Mouse (Mus musculus) heart, postnatal 0 days (tissue): ENCODE data around the gene Sh3d19. TPM values are rescaled to one million over a fixed set of nuclear protein-coding genes. Genes with fewer than 3 reads are reported as not detected.
"Not testable (repeated sequence)": the region's sequence is repeated elsewhere in the genome, so short reads cannot be mapped to it uniquely, and the experiment has no call there.

ENCODE experiments used
- ATAC-seq: fragments of 200-750 bp; cut with Nextera tagmentation; 2 replicates; pipeline ENCODE4 v1.8.0; 2017; ENCODE audit warnings: low read depth, moderate number of reproducible peaks, moderate library complexity; ENCODE audit not compliant: insufficient read depth
- DNase-seq: peaks from one replicate; pipeline ENCODE4 v3.0.0-alpha.2; 2016; ENCODE audit warnings: low spot score
- H3K27ac ChIP-seq: fragments of 300-500 bp; sonication (generic); 2 replicates; pipeline ENCODE4 v1.5.1; 2014; ENCODE audit warnings: low read depth, mild to moderate bottlenecking
- H3K27me3 ChIP-seq: fragments of 300-500 bp; sonication (generic); 2 replicates; pipeline ENCODE4 v1.6.1; 2014; ENCODE audit warnings: low read length, mixed read lengths; ENCODE audit not compliant: control insufficient read depth, insufficient read depth
- H3K36me3 ChIP-seq: fragments of 300-500 bp; sonication (generic); replicated peaks from 2 replicates; pipeline ENCODE4 v1.6.1; 2014; ENCODE audit warnings: low read length, mixed read lengths; ENCODE audit not compliant: control insufficient read depth, insufficient read depth
- H3K4me1 ChIP-seq: fragments of 300-500 bp; sonication (generic); 2 replicates; pipeline ENCODE4 v1.6.1; 2014; ENCODE audit warnings: antibody characterized with exemption; ENCODE audit not compliant: control insufficient read depth, insufficient read depth
- H3K4me2 ChIP-seq: fragments of 300-500 bp; sonication (generic); 2 replicates; pipeline ENCODE4 v1.6.1; 2014; ENCODE audit warnings: low read depth, mild to moderate bottlenecking, low read length, moderate library complexity
- H3K4me3 ChIP-seq: fragments of 300-500 bp; sonication (generic); 2 replicates; pipeline ENCODE4 v1.5.1; 2014; ENCODE audit warnings: low read depth, low read length
- H3K9ac ChIP-seq: fragments of 300-500 bp; sonication (generic); replicated peaks from 2 replicates; pipeline ENCODE4 v1.6.1; 2014; ENCODE audit warnings: low read depth, low read length, mixed read lengths
- H3K9me3 ChIP-seq: fragments of 300-500 bp; sonication (generic); replicated peaks from 2 replicates; pipeline ENCODE4 v1.6.1; 2016; ENCODE audit warnings: low read length; ENCODE audit not compliant: control insufficient read depth
- CTCF ChIP-seq: IDR thresholded peaks from 2 replicates; pipeline ENCODE4 v1.5.1; 2016; ENCODE audit warnings: antibody characterized with exemption, control low read depth, low read depth
- EP300 ChIP-seq: IDR thresholded peaks from 2 replicates; pipeline ENCODE4 v1.6.1; 2016; ENCODE audit warnings: antibody characterized with exemption, low read depth
- WGBS: fragments of 180-500 bp; shearing (Covaris S2); extraction: QIAGEN DNeasy Blood & Tissue Kit; methylation state at CpG from one replicate; pipeline ENCODE4 v1.1.7; 2014; 5-methylcytosine and 5-hydroxymethylcytosine counted together
- polyA plus RNA-seq: library from polyadenylated mRNA; unstranded; fragments of >200 nt; fragmentation: Nextera tagmentation; extraction: Ambion mirVana; gene quantifications from 2 replicates; pipeline ENCODE4 v1.2.1, GENCODE M21; 2015
- total RNA-seq: library from RNA; depleted of rRNA; stranded (reverse); fragments of >200 nt; gene quantifications from 2 replicates; pipeline ENCODE4 v1.2.3, GENCODE M21; 2014; ENCODE audit warnings: low replicate concordance

Sh3d19 gene
- total and polyA plus RNA-seq, 2 experiments from 2014 or later: 7.4 to 52.6 TPM

DNA sequence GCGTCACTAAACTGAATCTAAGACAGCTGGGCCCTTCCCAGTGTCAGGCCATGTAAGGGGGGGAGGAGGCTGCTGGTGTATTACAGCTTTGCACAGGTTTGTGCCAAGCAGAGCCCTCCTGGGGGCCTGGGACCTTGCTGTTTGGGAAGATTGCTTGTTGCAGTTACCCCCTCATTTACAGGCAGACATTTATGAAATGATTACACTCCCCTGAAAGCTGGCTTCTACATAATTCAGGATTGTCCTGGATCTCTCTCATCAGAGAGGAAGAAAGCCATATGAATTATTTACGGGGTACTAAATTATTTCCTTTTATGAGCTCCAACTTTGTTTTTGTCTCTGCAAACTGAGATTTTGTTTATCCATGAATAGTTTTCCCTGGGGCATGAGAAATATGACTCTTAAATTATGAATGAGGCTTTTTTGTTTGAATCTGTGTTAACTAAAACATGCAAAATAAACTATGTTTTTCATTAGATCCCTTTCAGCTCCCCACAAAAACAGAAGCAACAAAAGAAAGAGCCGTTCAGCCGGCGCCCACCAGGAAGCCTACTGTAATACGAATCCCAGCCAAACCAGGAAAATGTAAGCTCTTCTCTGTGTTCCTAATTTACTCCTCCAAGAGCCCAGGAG is 122.4 kb downstream of the Sh3d19 start:
- TF ChIP-seq EP300 (no peak), CTCF (no peak)
- WGBS: 75% methylated on average over 6 of the region's 6 CpGs
- Histone ChIP-seq H3K4me3 (no peak overlapping the region), H3K36me3 (0 out of 2 replicates have a peak, but pooled peaks cover 8% of the 10 kb centered on the region), H3K27ac (no peak overlapping the region), H3K4me2 (no peak overlapping the region), H3K9ac (no peak overlapping the region), H3K9me3 (no peaks in the 10 kb centered on the region), H3K27me3 (no peaks in the 10 kb centered on the region), H3K4me1 (no peaks in the 10 kb centered on the region)
- DNase-seq: no peak
- no peak for ATAC-seq

DNA sequence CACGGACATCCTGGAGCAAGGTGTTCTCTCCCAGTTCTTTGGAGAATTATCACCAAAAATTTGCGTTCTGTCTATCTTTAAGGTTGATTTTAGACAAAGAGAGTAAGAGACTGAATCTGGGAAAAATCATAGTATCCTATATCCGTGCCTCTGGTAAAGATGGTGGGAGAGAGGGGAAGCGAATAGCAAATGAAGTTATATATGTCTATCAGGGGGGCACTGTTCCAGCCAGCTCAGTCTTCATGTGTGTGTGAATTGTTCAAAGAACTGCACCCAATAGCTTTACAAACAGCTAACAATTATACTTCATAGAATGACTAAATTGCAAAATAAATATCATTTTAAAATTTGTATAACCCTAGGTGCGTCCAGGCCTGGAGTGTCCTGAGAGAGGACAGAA is 123.0 kb downstream of the Sh3d19 start:
- Histone ChIP-seq H3K4me2 (no peak overlapping the region), H3K27me3 (no peaks in the 10 kb centered on the region), H3K4me3 (no peak overlapping the region), H3K9me3 (no peaks in the 10 kb centered on the region), H3K27ac (no peak overlapping the region), H3K4me1 (no peaks in the 10 kb centered on the region), H3K9ac (no peak overlapping the region), H3K36me3 (peaks cover 8% of the 10 kb centered on the region; the same call in 1 of the 2 replicates)
- 87% methylated on average over 5 of the region's 5 CpGs for whole genome bisulfite sequencing
- DNase-seq: no peak
- TF ChIP-seq CTCF: no peak
- no peak for TF ChIP-seq EP300
- ATAC-seq: no peak

- Histone ChIP-seq H3K4me3 (no peak overlapping the region), H3K27ac (no peak overlapping the region), H3K4me2 (no peak overlapping the region), H3K27me3 (no peaks in the 10 kb centered on the region), H3K9ac (no peak overlapping the region), H3K9me3 (no peaks in the 10 kb centered on the region), H3K4me1 (no peaks in the 10 kb centered on the region), H3K36me3 (peaks cover 10% of the 10 kb centered on the region; the same call in 1 of the 2 replicates)
- 83% methylated on average over 6 of the region's 6 CpGs for WGBS
- no peak for ATAC-seq
- no peak for DNase-seq
- TF ChIP-seq CTCF: no peak
- no peak for TF ChIP-seq EP300
Observed at GRCm38 (mm10) chr3:86101956-86102355, 131.0 kb downstream of the Sh3d19 start.

GRCm38 (mm10) chr3:86103449-86104291 is 132.8 kb downstream of the Sh3d19 start:
- H3K4me1 ChIP-seq: no peaks in the 10 kb centered on the region
- no peak overlapping the region for H3K27ac ChIP-seq
- no peak for ATAC-seq
- no peak for DNase-seq
- no peak overlapping the region for H3K4me2 ChIP-seq
- H3K27me3 ChIP-seq: no peaks in the 10 kb centered on the region
- no peak overlapping the region for H3K9ac ChIP-seq
- H3K4me3 ChIP-seq: no peak overlapping the region
- peaks cover 7% of the 10 kb centered on the region; the same call in 1 of the 2 replicates for H3K36me3 ChIP-seq
- no peaks in the 10 kb centered on the region for H3K9me3 ChIP-seq
- no peak for TF ChIP-seq EP300
- TF ChIP-seq CTCF: no peak
- WGBS: 78% methylated on average over 17 of the region's 18 CpGs

- H3K4me2 ChIP-seq, H3K27ac ChIP-seq, H3K4me1 ChIP-seq, H3K9ac ChIP-seq, H3K27me3 ChIP-seq, ATAC-seq, H3K9me3 ChIP-seq, H3K36me3 ChIP-seq, DNase-seq, H3K4me3 ChIP-seq: not testable (repeated sequence)
- WGBS: 88% methylated on average over 7 of the region's 7 CpGs
Observed at GRCm38 (mm10) chr3:86104433-86104832, 133.5 kb downstream of the Sh3d19 start.
